Mouse (Mus musculus): Measurements from ENCODE around the gene Gm9913.
A peak's percentile ranks its signal among the peaks of the same experiment; 100 is the strongest.

Gm9913 gene

DNA sequence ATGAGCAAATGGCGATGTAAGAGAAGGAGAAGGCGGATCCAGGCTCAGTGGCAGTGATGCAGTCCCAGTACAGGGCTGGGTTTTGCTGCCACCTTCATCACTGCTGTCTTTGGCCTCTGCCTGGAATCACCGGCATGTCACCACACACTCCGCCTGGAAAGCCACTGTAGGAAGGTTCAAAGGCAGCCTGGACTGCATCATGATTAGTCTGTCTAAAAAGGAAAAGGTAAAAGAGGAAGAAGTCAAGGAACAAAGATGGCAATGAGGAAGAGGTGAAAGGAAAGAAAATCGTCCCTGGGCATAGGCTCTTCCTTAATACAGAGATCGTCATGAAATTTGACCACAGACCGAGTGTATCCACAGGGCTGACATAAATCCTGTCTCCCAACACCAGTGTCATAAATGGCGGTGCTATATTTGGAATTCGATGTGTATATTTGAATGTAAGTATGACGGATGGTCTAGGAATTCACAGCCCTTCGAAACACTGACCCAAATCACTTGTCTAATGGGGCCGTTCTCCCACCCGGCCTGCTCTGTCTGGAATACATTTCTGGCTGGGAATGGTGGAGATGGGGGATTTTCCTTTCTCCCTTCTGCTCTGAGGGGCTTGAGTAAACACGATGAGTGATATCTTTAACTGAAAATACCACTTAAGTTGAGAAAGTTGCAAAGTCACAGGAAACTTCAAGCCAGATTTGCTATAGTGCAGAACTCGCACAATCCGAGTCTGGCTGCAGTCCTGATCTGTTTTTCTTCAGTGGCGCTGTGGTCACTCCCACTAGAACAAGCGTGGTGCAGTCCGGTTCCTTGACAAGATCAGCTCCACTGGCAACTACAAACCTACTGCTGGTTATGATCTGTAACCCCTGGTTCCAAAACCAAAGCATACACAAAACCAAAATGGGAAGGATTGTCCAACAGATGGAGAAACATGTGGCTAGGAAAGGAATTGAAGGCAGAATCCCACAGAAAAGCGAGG is 9.8 kb upstream of the Gm9913 start:
- DNase-seq (ENCODE audit: low read depth, low spot score), result no peak

DNA sequence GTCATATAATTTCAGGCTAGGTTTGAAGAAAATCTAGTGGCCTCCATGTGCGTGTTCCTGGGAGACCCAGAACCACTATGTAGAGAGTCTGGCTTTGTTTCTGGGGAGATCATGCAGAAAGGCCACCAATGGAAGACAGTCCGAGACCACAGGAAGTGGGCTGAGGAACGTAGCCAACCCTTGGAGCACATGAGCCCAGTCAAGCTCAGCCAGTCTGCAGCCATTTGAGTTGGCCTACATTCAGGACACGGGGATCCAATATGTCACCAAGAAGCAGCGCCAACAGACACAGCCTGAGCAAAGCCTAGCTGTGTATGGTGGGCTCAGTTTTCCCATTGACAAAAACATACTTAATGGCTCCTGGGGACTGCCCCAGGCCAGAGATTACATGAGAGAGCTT is 8.2 kb upstream of the Gm9913 start:
- no peak for DNase-seq (ENCODE audit: low read depth, low spot score)

GRCm38 (mm10) chr2:125498216-125498615 is 6.7 kb upstream of the Gm9913 start:
- DNase-seq (ENCODE audit: low read depth, low spot score), result no peak

- DNase-seq (ENCODE audit: low read depth, low spot score), result no peak
Observed at GRCm38 (mm10) chr2:125501526-125501925, 3.4 kb upstream of the Gm9913 start.

DNA sequence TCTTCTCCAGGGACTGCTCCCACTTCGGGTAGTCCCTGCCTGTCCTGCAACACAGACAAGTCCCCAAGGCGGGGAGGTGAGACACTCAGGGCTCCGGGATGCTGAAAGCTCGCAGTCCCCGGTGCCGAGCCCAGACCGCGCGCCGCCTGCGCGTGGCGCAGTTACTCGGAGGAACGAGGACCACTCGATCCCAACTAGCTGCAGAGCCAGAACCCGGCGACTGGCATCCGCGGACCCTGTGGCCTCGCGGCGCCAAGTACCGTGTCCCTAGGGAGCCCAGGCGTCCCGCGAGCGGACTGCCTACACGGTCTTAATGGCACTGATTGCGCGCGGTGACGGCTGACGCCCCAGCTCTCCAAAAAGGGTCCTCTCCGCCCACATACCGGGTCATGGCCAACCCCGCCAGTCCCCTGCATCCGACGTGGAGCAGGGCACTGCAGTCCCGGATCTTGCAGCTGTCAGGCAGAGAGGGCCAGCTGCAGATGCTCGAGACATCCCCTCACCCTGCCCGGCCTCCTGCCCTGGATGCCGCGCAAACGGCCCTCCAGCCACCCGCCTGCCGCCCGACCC is 942 bp downstream of the Gm9913 start:
- peak; percentile 36 for DNase-seq (ENCODE audit: low read depth, low spot score)

GRCm38 (mm10) chr2:125506316-125507054 is 1.6 kb downstream of the Gm9913 start:
- DNase-seq (ENCODE audit: low read depth, low spot score), result peak; percentile 31

GRCm38 (mm10) chr2:125507893-125508292 is 3.0 kb downstream of the Gm9913 start, which contains the start of gene Fbn1:
TSS of gene Fbn1 (minus strand) at chr2:125507993.
- no peak for DNase-seq (ENCODE audit: low read depth, low spot score)

DNA sequence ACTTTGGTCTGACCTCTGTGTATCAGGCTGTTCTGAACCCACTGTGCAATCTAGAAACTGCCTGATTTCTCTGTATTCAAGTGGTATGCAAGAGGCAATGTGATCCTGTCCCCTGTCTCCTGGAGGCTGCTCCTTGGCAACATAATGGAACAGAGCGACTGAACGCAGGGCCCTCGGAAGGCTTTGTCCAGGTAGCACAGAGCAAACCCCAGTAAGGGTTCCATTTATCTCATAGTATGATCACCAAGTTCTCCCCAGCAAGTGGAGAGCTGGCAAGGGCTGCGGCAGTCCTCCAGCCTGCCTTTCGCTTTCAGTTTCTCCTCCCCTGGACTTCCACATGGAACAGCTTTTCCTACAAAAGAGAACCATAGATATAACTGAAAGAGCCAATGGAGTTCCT is 3.5 kb downstream of the Gm9913 start:
- DNase-seq (ENCODE audit: low read depth, low spot score), result no peak

DNA sequence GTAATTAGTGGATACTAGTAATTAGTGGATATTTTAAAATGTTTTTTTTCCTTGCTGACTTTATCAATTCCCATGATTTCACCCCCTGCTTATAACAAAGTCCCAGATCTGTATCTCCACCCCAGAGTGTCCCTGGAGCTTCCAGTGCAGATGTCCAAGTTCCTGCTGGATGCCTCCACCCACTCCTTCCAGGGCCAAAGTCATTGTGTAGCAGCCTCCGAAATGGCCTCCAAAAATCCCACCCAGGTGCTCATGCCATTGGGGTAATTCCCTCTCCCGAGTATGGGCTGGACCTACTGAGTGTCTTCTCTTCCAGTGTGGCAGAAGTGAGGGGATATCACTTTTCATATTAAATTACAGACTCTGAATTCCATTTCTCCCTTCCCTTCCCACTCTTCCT is 5.9 kb downstream of the Gm9913 start:
- DNase-seq (ENCODE audit: low read depth, low spot score), result no peak

- no peak for DNase-seq (ENCODE audit: low read depth, low spot score)
Observed at GRCm38 (mm10) chr2:125511898-125512297, 7.0 kb downstream of the Gm9913 start.

GRCm38 (mm10) chr2:125512544-125512943 is 7.7 kb downstream of the Gm9913 start:
- DNase-seq (ENCODE audit: low read depth, low spot score), result no peak

DNA sequence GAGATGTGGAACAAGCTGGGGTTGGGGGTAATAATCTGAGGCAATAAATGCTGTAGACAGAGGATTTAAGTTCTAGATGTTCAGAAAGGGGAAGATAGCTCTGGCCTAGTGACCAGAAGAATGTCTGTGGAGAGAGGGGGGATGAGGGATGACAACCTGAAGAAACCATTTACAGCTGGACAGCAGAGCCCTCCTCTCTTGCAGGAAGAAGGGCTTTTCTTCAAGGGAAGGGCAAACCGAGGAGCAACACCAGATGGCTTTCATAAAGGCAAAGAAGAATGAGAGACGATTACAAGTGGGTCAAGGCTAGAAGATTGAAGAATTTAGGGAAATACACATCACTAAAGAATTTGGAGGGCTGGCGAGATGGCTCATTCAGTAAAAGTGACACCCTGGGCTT is 9.5 kb downstream of the Gm9913 start:
- DNase-seq (ENCODE audit: low read depth, low spot score), result no peak

DNA sequence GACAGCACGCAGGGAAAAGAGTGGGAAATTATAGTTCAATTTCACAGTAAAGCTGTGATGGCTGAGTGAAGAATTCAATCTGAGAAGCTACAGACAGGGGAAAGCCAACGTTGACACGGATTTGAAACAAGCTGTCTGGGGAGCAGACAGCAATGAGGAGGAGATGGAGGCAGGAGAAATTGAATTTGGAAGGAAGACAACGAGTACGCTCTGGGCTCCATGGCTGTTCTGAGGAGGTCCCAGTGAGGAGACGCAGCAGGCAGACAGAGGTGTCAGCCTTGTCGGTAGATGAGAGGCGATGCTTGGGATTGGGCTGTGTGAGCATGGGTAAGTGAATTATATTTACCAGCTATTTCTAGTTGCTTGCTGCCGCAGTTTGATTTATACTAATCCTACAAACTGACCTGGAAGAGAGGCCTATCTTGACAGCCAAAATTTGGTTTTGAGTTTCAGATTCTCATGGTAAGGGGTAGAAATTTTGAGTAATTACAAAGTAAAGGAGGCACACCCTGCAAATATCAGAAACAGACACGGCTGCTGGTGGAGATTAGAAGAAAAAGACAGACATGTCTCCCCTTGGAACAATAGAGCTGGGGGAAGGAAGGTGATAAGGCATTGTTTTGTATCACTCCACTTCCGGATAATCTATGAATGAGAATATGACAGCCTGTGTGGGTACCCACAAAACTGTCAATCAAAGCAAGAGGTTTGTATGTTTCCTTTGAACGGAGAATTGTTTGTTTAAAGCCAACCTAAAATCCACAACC is 10.6 kb downstream of the Gm9913 start:
- no peak for DNase-seq (ENCODE audit: low read depth, low spot score)

- no peak for DNase-seq (ENCODE audit: low read depth, low spot score)
Observed at GRCm38 (mm10) chr2:125516594-125516993, 11.7 kb downstream of the Gm9913 start.

DNA sequence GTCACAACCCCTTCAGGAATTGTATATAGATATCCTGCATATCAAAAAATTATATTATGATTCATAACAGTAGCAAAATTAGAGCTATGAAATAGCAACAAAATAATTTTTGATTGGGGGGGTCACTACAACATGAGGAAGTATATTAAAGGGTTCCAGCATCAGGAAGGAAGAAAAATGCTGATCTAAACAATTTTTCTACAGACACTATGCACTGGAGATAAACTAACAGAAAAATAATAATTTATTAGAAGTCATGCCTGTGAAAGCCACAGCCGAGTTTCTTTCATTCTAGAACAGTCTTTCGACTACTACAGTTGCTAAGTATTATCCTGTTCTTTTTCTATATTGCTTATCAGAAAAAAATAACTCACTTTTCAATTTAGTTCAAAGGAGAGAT is 20.6 kb downstream of the Gm9913 start:
- DNase-seq (ENCODE audit: low read depth, low spot score), result no peak

DNA sequence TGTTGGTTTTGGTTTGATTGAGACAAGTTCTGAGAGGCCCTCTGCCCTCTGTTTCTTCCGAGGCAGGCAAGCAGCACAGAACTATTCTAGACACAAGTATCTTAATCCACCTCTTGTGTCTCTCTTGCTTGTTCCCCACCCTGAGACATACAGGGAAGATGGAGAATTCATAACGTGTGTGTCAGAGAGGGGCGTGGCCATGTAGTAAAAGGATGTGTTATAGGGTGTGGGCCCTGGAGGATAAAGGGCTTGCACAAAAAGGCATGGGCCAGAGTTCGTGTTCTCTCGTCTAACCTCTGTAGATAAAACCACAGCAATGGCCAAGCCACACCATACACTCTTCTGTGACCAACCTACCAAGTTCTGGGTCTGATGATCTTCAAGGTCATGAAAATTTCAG is 21.7 kb downstream of the Gm9913 start:
- DNase-seq (ENCODE audit: low read depth, low spot score), result no peak

- DNase-seq (ENCODE audit: low read depth, low spot score), result no peak
Observed at GRCm38 (mm10) chr2:125530665-125531064, 25.8 kb downstream of the Gm9913 start.

DNA sequence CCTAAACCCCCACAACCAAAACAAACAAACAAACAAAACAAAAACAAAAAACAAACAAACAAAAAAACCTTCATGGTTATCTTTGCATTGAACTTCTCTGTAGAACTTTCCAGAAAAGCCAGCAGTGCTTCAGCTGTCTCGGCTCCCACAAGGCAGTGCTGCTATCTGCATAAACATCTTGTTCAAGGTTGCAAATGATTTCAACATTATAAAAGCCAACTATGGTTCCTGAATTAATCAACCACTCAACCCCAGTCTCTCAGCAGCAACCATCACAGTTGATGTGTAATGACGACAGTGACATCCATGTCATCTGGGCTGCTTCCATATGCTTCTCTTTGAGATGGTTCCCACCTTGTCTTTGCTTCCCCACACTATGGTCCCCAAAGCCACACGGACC is 34.8 kb downstream of the Gm9913 start:
- no peak for DNase-seq (ENCODE audit: low read depth, low spot score)

DNA sequence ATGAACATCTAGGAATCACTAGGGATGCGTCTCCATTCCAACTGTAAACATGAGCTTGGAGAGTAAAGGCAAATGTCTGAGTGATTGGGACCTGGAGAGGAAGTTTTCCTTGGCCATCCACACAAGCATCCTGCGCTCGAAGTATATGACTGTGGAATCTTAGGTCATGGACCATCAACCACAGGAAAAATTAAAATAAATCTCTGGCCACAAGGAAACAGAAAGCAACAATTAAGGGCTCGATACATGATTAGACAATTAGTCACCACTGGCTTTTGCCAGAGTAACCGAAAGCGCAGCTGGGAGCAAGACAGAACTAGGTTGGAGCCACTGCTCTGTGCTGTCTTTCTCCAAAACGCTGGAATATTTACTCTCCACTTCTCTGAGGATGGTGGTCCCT is 35.7 kb downstream of the Gm9913 start:
- DNase-seq (ENCODE audit: low read depth, low spot score), result no peak

GRCm38 (mm10) chr2:125541451-125541850 is 36.6 kb downstream of the Gm9913 start:
- no peak for DNase-seq (ENCODE audit: low read depth, low spot score)

GRCm38 (mm10) chr2:125543646-125544045 is 38.8 kb downstream of the Gm9913 start:
- DNase-seq (ENCODE audit: low read depth, low spot score), result no peak

GRCm38 (mm10) chr2:125544986-125545385 is 40.1 kb downstream of the Gm9913 start:
- DNase-seq (ENCODE audit: low read depth, low spot score), result no peak

Measured in WW6 (cell line).